Mouse (Mus musculus): ENCODE measurements at regions not wholly inside any gene's neighbourhood (a gene's known extent, or its start where the extent isn't known, plus 50 kb on each side); places are given as distances from the start of the nearest gene placed in this dataset.
"Not testable (repeated sequence)": the region's sequence is repeated elsewhere in the genome, so short reads cannot be mapped to it uniquely, and the experiment has no call there.

GRCm38 (mm10) chr13:61805300-61805699 is 235.4 kb upstream of the Cts3 start:
- DNase-seq (ENCODE audit: low read depth), result not testable (repeated sequence)

GRCm38 (mm10) chr13:61804168-61804874 is 234.4 kb upstream of the Cts3 start:
- peak; percentile 77 for DNase-seq (ENCODE audit: low read depth)

- not testable (repeated sequence) for DNase-seq (ENCODE audit: low read depth)
Observed at GRCm38 (mm10) chr13:61803763-61804162, 233.8 kb upstream of the Cts3 start.

GRCm38 (mm10) chr13:61763457-61763856 is 193.5 kb upstream of the Cts3 start:
- DNase-seq (ENCODE audit: low read depth), result not testable (repeated sequence)

All from brain, embryonic 14.5 days (tissue).